Mouse (Mus musculus) testis, adult 2 months (tissue): ENCODE measurements around the gene Serpina16.

Source experiments
- CTCF ChIP-seq: fragments of 200-500 bp; IDR thresholded peaks from 2 replicates; pipeline ENCODE4 v1.5.1; 2012; ENCODE audit warnings: low read depth, mild to moderate bottlenecking, inconsistent platforms, low read length, moderate library complexity; ENCODE audit not compliant: control insufficient read depth, insufficient read depth, insufficient replicate concordance
- POLR2A ChIP-seq: fragments of 200-500 bp; IDR thresholded peaks from 2 replicates; pipeline ENCODE4 v1.6.1; 2012; ENCODE audit warnings: low read depth, mild to moderate bottlenecking, inconsistent platforms, low read length, moderate library complexity; ENCODE audit not compliant: control insufficient read depth

DNA sequence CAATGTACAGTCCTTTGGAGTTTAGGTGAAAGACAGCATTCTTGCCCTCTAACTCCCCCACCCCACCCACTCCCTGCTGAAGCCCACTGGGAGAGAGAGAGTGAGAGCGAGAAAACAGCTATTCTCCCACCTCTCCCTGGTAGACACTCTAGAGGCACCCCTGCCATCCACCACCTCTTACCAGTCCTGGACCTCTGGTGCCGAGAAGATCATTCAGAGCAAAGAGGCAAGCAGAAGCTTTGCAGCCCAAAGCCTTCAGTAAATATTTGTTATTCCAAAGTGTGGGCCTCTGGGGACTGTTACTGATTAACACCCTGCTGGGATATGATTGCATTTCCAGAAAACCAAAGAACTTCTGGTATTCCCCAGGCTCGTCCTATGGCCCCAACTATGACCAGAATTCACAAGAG lies 44.7 kb downstream of the Serpina16 start, which contains the start of gene Serpina10:
- no peak for TF ChIP-seq CTCF
- no peak for TF ChIP-seq POLR2A
